Mouse (Mus musculus) hematopoietic multipotent progenitor cell, adult 10-12 weeks (in vitro differentiated cells): ENCODE measurements around the gene Esp16. TPM values are rescaled to one million over a fixed set of nuclear protein-coding genes. Genes with fewer than 3 reads are reported as not detected.

Source experiments
- polyA plus RNA-seq: library from polyadenylated mRNA; stranded (reverse); fragments of >175 nt; gene quantifications from 2 replicates; pipeline ENCODE4 v1.2.3, GENCODE M21; 2012; ENCODE audit warnings: low replicate concordance

The Esp16 gene
- not detected in 2 replicates for polyA plus RNA-seq

DNA sequence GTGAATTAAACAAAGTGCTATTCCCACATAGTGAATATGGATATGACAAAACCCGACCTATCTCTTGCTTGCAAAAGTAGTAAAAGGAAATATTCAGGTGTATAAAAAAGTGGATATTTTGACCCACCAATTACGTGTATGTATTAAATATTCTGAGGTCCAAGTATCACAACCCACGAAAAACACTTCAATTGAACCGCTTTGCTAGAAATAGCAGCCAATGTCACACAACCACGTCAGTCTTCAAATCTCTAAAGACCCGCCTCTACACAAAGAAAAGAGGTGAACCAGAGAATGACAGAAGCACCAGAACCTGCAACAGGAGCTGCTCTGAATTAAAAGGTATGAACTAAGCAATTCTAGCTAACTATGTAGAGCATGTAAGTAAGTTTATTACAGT, at the start of gene Esp16:
TSS of gene Esp16 (plus strand) at position 301 of the 400 bp plus-strand sequence.

Other genes starting within 250 kb of the Esp16 start
- not detected in 2 replicates for gene Esp18, start 129.8 kb upstream of the Esp16 start, polyA plus RNA-seq
- not detected in 2 replicates for gene Esp15, start 104.8 kb downstream of the Esp16 start, polyA plus RNA-seq